Mouse (Mus musculus): ENCODE measurements at regions not wholly inside any gene's neighbourhood (a gene's known extent, or its start where the extent isn't known, plus 50 kb on each side); places are given as distances from the start of the nearest gene placed in this dataset.

- WGBS, result 79% methylated on average over 7 of the region's 7 CpGs
- Histone ChIP-seq H3K4me1 (ENCODE audit: control insufficient read depth, insufficient read depth, low read length) (no peaks in the 10 kb centered on the region), H3K27ac (ENCODE audit: control insufficient read depth, insufficient read depth, low read depth, low read length, poor library complexity) (no peak overlapping the region), H3K4me3 (replicated peaks; ENCODE audit: control insufficient read depth, low read depth, low read length) (no peak overlapping the region)
- TF ChIP-seq CTCF (IDR thresholded peaks at IDR 0.05; ENCODE audit: control insufficient read depth, insufficient read depth, low read length) (no peak), POLR2A (IDR thresholded peaks at IDR 0.05; ENCODE audit: borderline replicate concordance, control insufficient read depth, low read depth, low read length) (no peak)
Observed at GRCm38 (mm10) chr9:41478106-41478848, 316.8 kb upstream of the Ubash3b start.

- Histone ChIP-seq H3K27ac (ENCODE audit: control insufficient read depth, insufficient read depth, low read depth, low read length, poor library complexity) (no peak overlapping the region), H3K4me1 (ENCODE audit: control insufficient read depth, insufficient read depth, low read length) (no peaks in the 10 kb centered on the region; the same call in 1 of the 2 replicates), H3K4me3 (replicated peaks; ENCODE audit: control insufficient read depth, low read depth, low read length) (no peak overlapping the region)
- no peak for TF ChIP-seq POLR2A (IDR thresholded peaks at IDR 0.05; ENCODE audit: borderline replicate concordance, control insufficient read depth, low read depth, low read length)
- WGBS, result 64% methylated on average over 8 of the region's 8 CpGs
Observed at GRCm38 (mm10) chr9:41475326-41475725, 313.8 kb upstream of the Ubash3b start.

DNA sequence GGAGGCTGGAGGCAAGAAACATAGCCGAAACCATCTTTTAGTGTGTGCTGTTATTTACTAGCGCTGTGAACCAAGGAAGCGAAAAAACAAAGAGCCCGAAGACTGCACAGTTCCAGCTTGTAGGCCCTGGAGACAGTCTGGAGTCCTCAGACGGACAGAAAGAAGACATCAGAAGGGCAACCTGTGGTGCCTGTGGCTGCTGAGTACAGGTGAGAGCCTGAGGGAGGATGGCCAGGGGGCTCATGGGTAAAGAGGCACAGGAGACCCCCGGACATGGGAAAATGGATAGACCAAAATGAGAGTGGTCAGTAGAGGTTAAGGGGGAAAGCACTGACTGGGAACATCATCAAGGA is 313.4 kb upstream of the Ubash3b start:
- 73% methylated on average over 6 of the region's 6 CpGs for WGBS
- H3K4me1 ChIP-seq (ENCODE audit: control insufficient read depth, insufficient read depth, low read length), result no peaks in the 10 kb centered on the region; the same call in 1 of the 2 replicates
- TF ChIP-seq POLR2A (IDR thresholded peaks at IDR 0.05; ENCODE audit: borderline replicate concordance, control insufficient read depth, low read depth, low read length), result no peak
- no peak for TF ChIP-seq CTCF (IDR thresholded peaks at IDR 0.05; ENCODE audit: control insufficient read depth, insufficient read depth, low read length)
- no peak overlapping the region for H3K4me3 ChIP-seq (replicated peaks; ENCODE audit: control insufficient read depth, low read depth, low read length)
- no peak overlapping the region for H3K27ac ChIP-seq (ENCODE audit: control insufficient read depth, insufficient read depth, low read depth, low read length, poor library complexity)

DNA sequence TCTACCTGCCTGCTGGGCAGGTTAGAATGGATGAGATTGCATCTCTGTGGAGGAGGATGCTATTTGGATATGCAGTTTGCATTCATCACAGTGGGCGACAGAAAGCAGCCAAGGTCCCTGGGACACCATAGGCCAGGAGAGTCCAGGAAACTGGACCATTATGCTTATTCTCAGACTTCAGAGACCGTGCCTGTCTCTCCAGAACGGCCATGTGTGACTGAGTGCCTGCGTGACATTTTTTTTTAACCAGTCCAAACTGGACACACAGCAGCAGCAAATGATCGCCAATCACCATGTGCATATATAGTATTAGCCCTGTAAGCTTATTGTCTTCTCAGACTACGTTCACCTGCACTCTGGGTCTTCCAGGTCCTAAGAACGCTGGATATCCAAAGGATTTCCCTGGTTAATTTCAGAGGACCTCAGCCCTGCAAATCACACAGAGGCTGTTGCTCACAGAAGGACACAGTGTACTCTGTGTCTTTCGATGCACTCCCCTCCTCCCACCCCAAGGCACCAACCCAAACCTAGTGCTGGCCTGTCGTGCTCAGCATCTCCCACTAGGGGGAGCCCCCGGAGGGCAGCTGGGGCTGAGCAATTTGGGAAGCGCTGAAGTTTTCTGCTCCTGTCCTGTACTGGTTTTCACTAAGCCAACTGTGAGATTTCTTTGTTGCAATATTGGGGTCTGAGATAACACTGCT is 312.9 kb upstream of the Ubash3b start:
- Histone ChIP-seq H3K27ac (ENCODE audit: control insufficient read depth, insufficient read depth, low read depth, low read length, poor library complexity) (no peak overlapping the region), H3K4me3 (replicated peaks; ENCODE audit: control insufficient read depth, low read depth, low read length) (no peak overlapping the region), H3K4me1 (ENCODE audit: control insufficient read depth, insufficient read depth, low read length) (no peaks in the 10 kb centered on the region; the same call in 1 of the 2 replicates)
- no peak for TF ChIP-seq POLR2A (IDR thresholded peaks at IDR 0.05; ENCODE audit: borderline replicate concordance, control insufficient read depth, low read depth, low read length)
- peak; percentile 73 for TF ChIP-seq CTCF (IDR thresholded peaks at IDR 0.05; ENCODE audit: control insufficient read depth, insufficient read depth, low read length)
- 42% methylated on average over 11 of the region's 11 CpGs for WGBS

DNA sequence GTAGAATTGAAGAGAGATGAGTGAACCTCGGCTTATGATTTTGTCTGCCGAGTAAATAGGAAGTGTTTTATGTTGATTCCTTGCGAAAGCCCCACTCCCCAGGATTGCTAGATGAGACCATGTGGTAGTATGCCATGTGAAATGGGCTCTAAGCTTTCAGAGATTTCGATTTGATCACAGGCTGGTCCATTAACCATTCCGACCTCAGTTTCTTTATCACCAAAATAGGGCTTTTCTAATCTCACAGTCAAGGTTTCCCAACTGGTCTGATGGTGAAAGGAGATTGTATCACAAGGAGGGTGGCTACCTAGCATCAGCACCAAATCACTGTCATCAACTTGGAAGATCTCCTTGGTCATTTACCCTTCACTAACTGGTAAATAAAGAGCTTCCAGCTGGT is 312.0 kb upstream of the Ubash3b start:
- TF ChIP-seq CTCF (IDR thresholded peaks at IDR 0.05; ENCODE audit: control insufficient read depth, insufficient read depth, low read length) (no peak), POLR2A (IDR thresholded peaks at IDR 0.05; ENCODE audit: borderline replicate concordance, control insufficient read depth, low read depth, low read length) (no peak)
- H3K4me1 ChIP-seq (ENCODE audit: control insufficient read depth, insufficient read depth, low read length), result no peaks in the 10 kb centered on the region; the same call in 1 of the 2 replicates
- 57% methylated on average over 5 of the region's 5 CpGs for WGBS
- H3K4me3 ChIP-seq (replicated peaks; ENCODE audit: control insufficient read depth, low read depth, low read length), result no peak overlapping the region
- H3K27ac ChIP-seq (ENCODE audit: control insufficient read depth, insufficient read depth, low read depth, low read length, poor library complexity), result no peak overlapping the region

DNA sequence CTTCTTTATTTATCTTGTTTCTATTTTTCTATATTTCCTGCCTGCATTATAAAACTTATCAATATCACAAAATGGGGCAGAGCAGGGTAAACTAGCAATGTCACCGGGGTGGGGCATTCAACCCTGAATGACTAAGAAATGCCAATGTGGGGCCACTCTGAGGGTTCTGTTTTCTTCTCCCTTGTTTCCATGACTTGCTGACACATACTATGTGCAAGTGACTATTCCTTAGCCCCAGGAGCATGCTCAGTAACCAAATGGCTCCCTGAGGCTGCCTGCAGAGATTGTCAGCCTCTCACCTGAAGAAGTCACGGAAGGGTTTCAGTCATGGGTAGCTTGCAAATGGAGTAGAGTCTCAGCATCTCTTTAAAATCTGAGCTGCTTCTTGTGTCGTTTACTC is 309.8 kb upstream of the Ubash3b start:
- no peak for TF ChIP-seq POLR2A (IDR thresholded peaks at IDR 0.05; ENCODE audit: borderline replicate concordance, control insufficient read depth, low read depth, low read length)
- TF ChIP-seq CTCF (IDR thresholded peaks at IDR 0.05; ENCODE audit: control insufficient read depth, insufficient read depth, low read length), result no peak
- Histone ChIP-seq H3K4me3 (replicated peaks; ENCODE audit: control insufficient read depth, low read depth, low read length) (no peak overlapping the region), H3K4me1 (ENCODE audit: control insufficient read depth, insufficient read depth, low read length) (no peaks in the 10 kb centered on the region; the same call in 1 of the 2 replicates), H3K27ac (ENCODE audit: control insufficient read depth, insufficient read depth, low read depth, low read length, poor library complexity) (no peak overlapping the region)
- 83% methylated on average over 3 of the region's 3 CpGs for WGBS

DNA sequence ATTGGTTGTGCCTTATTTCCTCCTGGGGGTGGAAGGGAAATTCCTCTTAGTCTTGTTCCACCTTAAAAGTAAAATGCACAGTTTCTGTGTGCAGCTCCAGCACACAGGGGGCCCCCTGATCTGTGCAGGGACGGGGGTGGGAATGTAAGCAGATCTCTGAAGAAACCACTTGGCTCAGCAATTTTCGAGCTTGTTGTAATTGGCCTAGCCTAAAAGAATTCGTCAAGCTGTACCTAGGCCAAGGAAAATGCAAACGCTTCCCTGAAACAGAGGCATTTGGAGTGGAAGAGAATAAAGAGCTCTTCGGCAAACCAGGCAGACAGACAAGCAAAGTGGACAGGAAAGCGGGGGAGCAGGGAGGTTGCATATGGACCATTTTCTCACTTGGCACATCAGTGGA is 308.5 kb upstream of the Ubash3b start:
- TF ChIP-seq POLR2A (IDR thresholded peaks at IDR 0.05; ENCODE audit: borderline replicate concordance, control insufficient read depth, low read depth, low read length) (no peak), CTCF (IDR thresholded peaks at IDR 0.05; ENCODE audit: control insufficient read depth, insufficient read depth, low read length) (no peak)
- Histone ChIP-seq H3K27ac (ENCODE audit: control insufficient read depth, insufficient read depth, low read depth, low read length, poor library complexity) (no peak overlapping the region), H3K4me3 (replicated peaks; ENCODE audit: control insufficient read depth, low read depth, low read length) (no peak overlapping the region), H3K4me1 (ENCODE audit: control insufficient read depth, insufficient read depth, low read length) (no peaks in the 10 kb centered on the region; the same call in 1 of the 2 replicates)
- 72% methylated on average over 6 of the region's 6 CpGs for WGBS

DNA sequence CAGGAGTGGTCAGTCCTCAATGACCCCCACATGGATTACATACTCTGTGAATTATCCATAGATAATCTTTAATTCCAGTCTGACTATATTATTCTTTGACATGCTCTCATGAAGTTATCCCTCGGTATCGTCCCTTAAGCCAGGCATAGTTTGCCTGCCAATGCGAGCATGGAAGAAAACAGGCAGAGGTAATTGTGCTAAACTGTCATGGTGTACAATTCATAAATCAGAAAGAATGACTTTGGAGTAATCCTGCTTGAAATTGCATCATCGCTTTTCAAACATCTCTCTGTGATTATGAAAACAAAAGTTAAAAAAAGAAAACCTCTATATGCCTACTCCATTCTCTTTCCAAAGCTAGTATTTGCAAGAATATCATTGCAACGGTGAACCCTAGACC is 307.9 kb upstream of the Ubash3b start:
- WGBS, result 83% methylated on average over 5 of the region's 5 CpGs
- Histone ChIP-seq H3K4me3 (replicated peaks; ENCODE audit: control insufficient read depth, low read depth, low read length) (no peak overlapping the region), H3K4me1 (ENCODE audit: control insufficient read depth, insufficient read depth, low read length) (no peaks in the 10 kb centered on the region; the same call in 1 of the 2 replicates), H3K27ac (ENCODE audit: control insufficient read depth, insufficient read depth, low read depth, low read length, poor library complexity) (no peak overlapping the region)
- TF ChIP-seq POLR2A (IDR thresholded peaks at IDR 0.05; ENCODE audit: borderline replicate concordance, control insufficient read depth, low read depth, low read length) (no peak), CTCF (IDR thresholded peaks at IDR 0.05; ENCODE audit: control insufficient read depth, insufficient read depth, low read length) (no peak)
